Mouse (Mus musculus) ES-E14 (cell line): ENCODE data around the gene Akap2.

Experiments
- CHD2 ChIP-seq: IDR thresholded peaks from 2 replicates; pipeline ENCODE4 v1.6.1; 2014; ENCODE audit warnings: mild to moderate bottlenecking, low read depth, low read length, inconsistent platforms
- HCFC1 ChIP-seq: IDR thresholded peaks from 2 replicates; pipeline ENCODE4 v1.6.1; 2012; ENCODE audit warnings: low read length, inconsistent platforms, borderline replicate concordance; ENCODE audit not compliant: insufficient read depth

- TF ChIP-seq HCFC1 (no peak), CHD2 (no peak)
These were observed 223.2 kb downstream of the Akap2 start for GRCm38 (mm10) chr4:57940631-57941030.
